Mouse (Mus musculus): ENCODE measurements at regions not wholly inside any gene's neighbourhood (a gene's known extent, or its start where the extent isn't known, plus 50 kb on each side); places are given as distances from the start of the nearest gene placed in this dataset.

- H3K4me3 ChIP-seq (ENCODE audit: control insufficient read depth, low read depth, low read length), result no peak overlapping the region
- peaks cover 4% of the 10 kb centered on the region; the same call in 1 of the 2 replicates for H3K4me1 ChIP-seq (ENCODE audit: control insufficient read depth, insufficient read depth, low read length)
- TF ChIP-seq POLR2A (IDR thresholded peaks at IDR 0.05; ENCODE audit: control insufficient read depth, low read depth, low read length) (no peak), CTCF (IDR thresholded peaks at IDR 0.05; ENCODE audit: control insufficient read depth, insufficient read depth, insufficient replicate concordance, low read depth, low read length) (no peak)
- no peaks in the 10 kb centered on the region for H3K36me3 ChIP-seq (ENCODE audit: control insufficient read depth, insufficient read depth, low read length)
- H3K27ac ChIP-seq (ENCODE audit: control insufficient read depth, insufficient read depth, low read depth, low read length), result no peak overlapping the region
- no peaks in the 10 kb centered on the region for H3K27me3 ChIP-seq (ENCODE audit: control insufficient read depth, insufficient read depth, low read length)
Observed at GRCm38 (mm10) chr15:56807611-56808010, 669.8 kb downstream of the Slc22a22 start.

GRCm38 (mm10) chr15:56801933-56802332 lies 675.5 kb downstream of the Slc22a22 start:
- TF ChIP-seq POLR2A (IDR thresholded peaks at IDR 0.05; ENCODE audit: control insufficient read depth, low read depth, low read length) (no peak), CTCF (IDR thresholded peaks at IDR 0.05; ENCODE audit: control insufficient read depth, insufficient read depth, insufficient replicate concordance, low read depth, low read length) (no peak)
- Histone ChIP-seq H3K27me3 (ENCODE audit: control insufficient read depth, insufficient read depth, low read length) (no peaks in the 10 kb centered on the region), H3K4me3 (ENCODE audit: control insufficient read depth, low read depth, low read length) (no peak overlapping the region), H3K4me1 (ENCODE audit: control insufficient read depth, insufficient read depth, low read length) (no peaks in the 10 kb centered on the region), H3K27ac (ENCODE audit: control insufficient read depth, insufficient read depth, low read depth, low read length) (no peak overlapping the region), H3K36me3 (ENCODE audit: control insufficient read depth, insufficient read depth, low read length) (no peaks in the 10 kb centered on the region)

- no peaks in the 10 kb centered on the region for H3K27me3 ChIP-seq (ENCODE audit: control insufficient read depth, insufficient read depth, low read length)
- no peak for TF ChIP-seq CTCF (IDR thresholded peaks at IDR 0.05; ENCODE audit: control insufficient read depth, insufficient read depth, insufficient replicate concordance, low read depth, low read length)
- TF ChIP-seq POLR2A (IDR thresholded peaks at IDR 0.05; ENCODE audit: control insufficient read depth, low read depth, low read length), result no peak
- H3K27ac ChIP-seq (ENCODE audit: control insufficient read depth, insufficient read depth, low read depth, low read length), result no peak overlapping the region
- H3K4me3 ChIP-seq (ENCODE audit: control insufficient read depth, low read depth, low read length), result no peak overlapping the region
- no peaks in the 10 kb centered on the region for H3K4me1 ChIP-seq (ENCODE audit: control insufficient read depth, insufficient read depth, low read length)
- no peaks in the 10 kb centered on the region for H3K36me3 ChIP-seq (ENCODE audit: control insufficient read depth, insufficient read depth, low read length)
Observed at GRCm38 (mm10) chr15:56775431-56775830, 702.0 kb downstream of the Slc22a22 start.

- Histone ChIP-seq H3K27ac (ENCODE audit: control insufficient read depth, insufficient read depth, low read depth, low read length) (no peak overlapping the region), H3K36me3 (ENCODE audit: control insufficient read depth, insufficient read depth, low read length) (no peaks in the 10 kb centered on the region), H3K4me3 (ENCODE audit: control insufficient read depth, low read depth, low read length) (no peak overlapping the region), H3K4me1 (ENCODE audit: control insufficient read depth, insufficient read depth, low read length) (no peaks in the 10 kb centered on the region), H3K27me3 (ENCODE audit: control insufficient read depth, insufficient read depth, low read length) (no peaks in the 10 kb centered on the region)
- no peak for TF ChIP-seq CTCF (IDR thresholded peaks at IDR 0.05; ENCODE audit: control insufficient read depth, insufficient read depth, insufficient replicate concordance, low read depth, low read length)
- TF ChIP-seq POLR2A (IDR thresholded peaks at IDR 0.05; ENCODE audit: control insufficient read depth, low read depth, low read length), result no peak
Observed at GRCm38 (mm10) chr15:56774648-56775393, 702.6 kb downstream of the Slc22a22 start.

DNA sequence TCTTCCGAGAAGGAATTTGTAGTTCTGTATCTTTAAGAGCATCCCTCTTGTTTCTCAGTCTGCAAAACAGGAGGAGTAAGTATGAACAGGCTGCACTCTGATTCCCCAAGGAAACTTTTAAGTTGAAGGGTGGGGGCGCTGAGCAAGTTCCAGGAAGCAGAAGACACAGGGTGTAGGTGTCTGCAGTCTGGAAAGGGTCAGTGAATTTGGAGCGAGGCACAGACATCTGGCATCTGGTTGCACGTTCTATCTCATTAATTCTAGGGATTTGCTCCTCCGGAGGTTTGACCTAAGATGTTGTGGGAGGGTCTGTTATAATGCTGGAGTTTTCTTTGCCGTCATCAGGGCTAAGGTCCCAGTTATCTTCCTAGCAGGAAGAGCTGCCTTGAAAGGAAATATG lies 711.1 kb downstream of the Slc22a22 start:
- TF ChIP-seq POLR2A (IDR thresholded peaks at IDR 0.05; ENCODE audit: control insufficient read depth, low read depth, low read length), result no peak
- H3K36me3 ChIP-seq (ENCODE audit: control insufficient read depth, insufficient read depth, low read length), result no peaks in the 10 kb centered on the region
- no peaks in the 10 kb centered on the region for H3K27me3 ChIP-seq (ENCODE audit: control insufficient read depth, insufficient read depth, low read length)
- no peak overlapping the region for H3K4me3 ChIP-seq (ENCODE audit: control insufficient read depth, low read depth, low read length)
- no peak overlapping the region for H3K27ac ChIP-seq (ENCODE audit: control insufficient read depth, insufficient read depth, low read depth, low read length)
- H3K4me1 ChIP-seq (ENCODE audit: control insufficient read depth, insufficient read depth, low read length), result no peaks in the 10 kb centered on the region

- no peaks in the 10 kb centered on the region for H3K27me3 ChIP-seq (ENCODE audit: control insufficient read depth, insufficient read depth, low read length)
- no peak overlapping the region for H3K4me3 ChIP-seq (ENCODE audit: control insufficient read depth, low read depth, low read length)
- no peaks in the 10 kb centered on the region for H3K36me3 ChIP-seq (ENCODE audit: control insufficient read depth, insufficient read depth, low read length)
- no peak overlapping the region for H3K27ac ChIP-seq (ENCODE audit: control insufficient read depth, insufficient read depth, low read depth, low read length)
- no peaks in the 10 kb centered on the region for H3K4me1 ChIP-seq (ENCODE audit: control insufficient read depth, insufficient read depth, low read length)
- TF ChIP-seq CTCF (IDR thresholded peaks at IDR 0.05; ENCODE audit: control insufficient read depth, insufficient read depth, insufficient replicate concordance, low read depth, low read length) (no peak), POLR2A (IDR thresholded peaks at IDR 0.05; ENCODE audit: control insufficient read depth, low read depth, low read length) (no peak)
Observed at GRCm38 (mm10) chr15:56764957-56765482, 712.4 kb downstream of the Slc22a22 start.

DNA sequence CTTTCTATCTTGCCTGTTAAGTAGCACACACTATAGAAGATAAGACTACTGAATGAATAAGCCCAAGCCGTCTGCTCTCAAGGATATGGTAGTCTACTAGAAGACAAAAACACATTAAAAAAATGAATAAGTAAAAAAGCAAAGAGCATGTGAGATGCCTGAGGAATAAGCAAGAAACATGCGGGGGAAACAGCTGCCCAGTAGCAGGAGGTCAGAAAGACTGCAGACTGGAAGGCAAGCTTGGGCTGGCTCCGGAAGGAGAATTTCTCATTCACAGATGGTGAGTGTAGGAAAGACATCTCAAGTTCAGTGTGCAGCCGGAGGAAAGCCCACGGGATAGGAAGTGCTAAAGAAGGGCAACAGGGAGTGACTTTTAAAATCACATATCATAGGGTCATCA lies 713.4 kb downstream of the Slc22a22 start:
- H3K27me3 ChIP-seq (ENCODE audit: control insufficient read depth, insufficient read depth, low read length), result no peaks in the 10 kb centered on the region
- no peak overlapping the region for H3K27ac ChIP-seq (ENCODE audit: control insufficient read depth, insufficient read depth, low read depth, low read length)
- no peak overlapping the region for H3K4me3 ChIP-seq (ENCODE audit: control insufficient read depth, low read depth, low read length)
- no peak for TF ChIP-seq POLR2A (IDR thresholded peaks at IDR 0.05; ENCODE audit: control insufficient read depth, low read depth, low read length)
- TF ChIP-seq CTCF (IDR thresholded peaks at IDR 0.05; ENCODE audit: control insufficient read depth, insufficient read depth, insufficient replicate concordance, low read depth, low read length), result no peak
- no peaks in the 10 kb centered on the region for H3K36me3 ChIP-seq (ENCODE audit: control insufficient read depth, insufficient read depth, low read length)
- H3K4me1 ChIP-seq (ENCODE audit: control insufficient read depth, insufficient read depth, low read length), result no peaks in the 10 kb centered on the region

All from testis, adult 2 months (tissue).